Mouse (Mus musculus) kidney, adult 2 months (tissue): ENCODE data around the gene Gabpb1.

Source experiments
- CTCF ChIP-seq: fragments of 200-500 bp; conservative IDR thresholded peaks from 2 replicates; pipeline ENCODE4 v1.5.1; 2011; ENCODE audit warnings: low read depth, mild to moderate bottlenecking, control low read depth, low read length, moderate library complexity, mixed read lengths; ENCODE audit not compliant: insufficient read depth, insufficient read length
- POLR2A ChIP-seq: fragments of 200-500 bp; IDR thresholded peaks from one replicate; pipeline ENCODE4 v1.6.1; 2011; ENCODE audit warnings: low read depth, low read length, control low read depth

GRCm38 (mm10) chr2:126606688-126607062 is 69.5 kb downstream of the Gabpb1 start:
- TF ChIP-seq POLR2A (no peak), CTCF (no peak)
